Mouse (Mus musculus) B cell, adult 62 days (primary cell): ENCODE measurements around the gene Tfec. TPM values are rescaled to one million over a fixed set of nuclear protein-coding genes. Genes with fewer than 3 reads are reported as not detected.

Experiments used
- total RNA-seq: library from RNA; stranded (reverse); gene quantifications from 4 replicates; pipeline ENCODE4 v1.2.4, GENCODE M21; 2023

Tfec gene
- 0.52 TPM in 1 of 4 replicates, not detected in the others for total RNA-seq

GRCm38 (mm10) chr6:16898251-16898862 is at the start of gene Tfec:
Gene Tfec, minus strand, starts transcription at chr6:16898441.

Other genes starting within 250 kb of the Tfec start
- gene Tes, start 166.7 kb upstream of the Tfec start, total RNA-seq: 54.2 to 67.3 TPM (median 60.8 TPM) in 4 replicates